Comparison of ENCODE assay signal across 7 mouse cellular contexts in the genomic region with DNA sequence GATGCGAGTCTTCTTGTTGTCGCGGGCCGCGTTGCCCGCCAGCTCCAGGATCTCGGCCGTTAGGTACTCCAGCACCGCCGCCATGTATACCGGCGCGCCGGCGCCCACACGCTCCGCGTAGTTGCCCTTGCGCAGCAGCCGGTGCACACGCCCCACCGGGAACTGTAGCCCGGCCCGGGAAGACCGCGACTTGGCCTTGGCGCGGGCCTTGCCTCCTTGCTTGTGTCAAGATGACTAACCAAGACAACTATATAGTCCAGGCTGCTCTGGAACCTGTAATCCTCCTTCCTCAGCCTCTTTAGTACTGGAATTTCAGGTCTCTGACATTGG. TPM values are rescaled to one million over a fixed set of nuclear protein-coding genes. Genes with fewer than 3 reads are reported as not detected.
A peak's percentile ranks its signal among the peaks of the same experiment; 100 is the strongest.
DNase-seq lines count a peak whose midpoint lies in the region; ATAC-seq and TF ChIP-seq lines count a peak whose summit lies in the region.
"Not testable (repeated sequence)": the region's sequence is repeated elsewhere in the genome, so short reads cannot be mapped to it uniquely, and the experiment has no call there.

No protein-coding gene starts in this region.

- H3K27me3 ChIP-seq in embryonic facial prominence, embryonic 15.5 days; kidney, adult 2 months (replicated peaks; ENCODE audit: control insufficient read depth, insufficient read depth, low read length); limb, embryonic 11.5 days (ENCODE audit: control insufficient read depth, insufficient read depth, low read length); midbrain, embryonic 11.5 days (ENCODE audit: control insufficient read depth, insufficient read depth, low read length): not testable (repeated sequence)

- ATAC-seq in embryonic facial prominence, embryonic 15.5 days (ENCODE audit: insufficient number of reproducible peaks, low FRiP score, low TSS enrichment, low read depth); limb, embryonic 11.5 days (ENCODE audit: insufficient number of reproducible peaks, low FRiP score, low TSS enrichment, low read depth): not testable (repeated sequence)
- ATAC-seq in midbrain, embryonic 11.5 days (ENCODE audit: low FRiP score): peak; percentile 62; the same call in 1 of the 2 replicates

- not testable (repeated sequence) for H3K9me3 ChIP-seq in embryonic facial prominence, embryonic 15.5 days (replicated peaks); limb, embryonic 11.5 days (ENCODE audit: control insufficient read depth, low read length); midbrain, embryonic 11.5 days (ENCODE audit: control insufficient read depth, low read length)

- not testable (repeated sequence) for H3K27ac ChIP-seq in embryonic facial prominence, embryonic 15.5 days (replicated peaks); kidney, adult 2 months (ENCODE audit: insufficient read depth, low read depth, low read length); limb, embryonic 11.5 days (replicated peaks; ENCODE audit: low read depth, low read length); midbrain, embryonic 11.5 days (ENCODE audit: low read depth, low read length)

- 6% methylated on average over 28 of the region's 28 CpGs for WGBS in embryonic facial prominence, embryonic 15.5 days
- 6% methylated on average over 28 of the region's 28 CpGs for WGBS in kidney, adult 2 months
- WGBS in limb, embryonic 11.5 days: 8% methylated on average over 17 of the region's 28 CpGs
- 2% methylated on average over 28 of the region's 28 CpGs for WGBS in midbrain, embryonic 11.5 days

- not testable (repeated sequence) for H3K36me3 ChIP-seq in embryonic facial prominence, embryonic 15.5 days; kidney, adult 2 months (ENCODE audit: control insufficient read depth, insufficient read depth, low read length); limb, embryonic 11.5 days (ENCODE audit: control insufficient read depth, insufficient read depth, low read length); midbrain, embryonic 11.5 days (ENCODE audit: control insufficient read depth, insufficient read depth, low read length)

- H3K4me1 ChIP-seq in embryonic facial prominence, embryonic 15.5 days; kidney, adult 2 months (ENCODE audit: control insufficient read depth, insufficient read depth, low read length); limb, embryonic 11.5 days (ENCODE audit: control insufficient read depth, insufficient read depth, low read length); midbrain, embryonic 11.5 days (ENCODE audit: control insufficient read depth, insufficient read depth, low read length): not testable (repeated sequence)

- not testable (repeated sequence) for TF ChIP-seq CTCF in kidney, adult 2 months (conservative IDR thresholded peaks at IDR 0.05; ENCODE audit: insufficient read depth, insufficient read length, low read depth, low read length)

- H3K4me3 ChIP-seq in embryonic facial prominence, embryonic 15.5 days (replicated peaks): peak overlapping the region; percentile 32
- H3K4me3 ChIP-seq in kidney, adult 2 months (ENCODE audit: insufficient read depth, low read depth, low read length): peak overlapping the region; percentile 19; the same call in 1 of the 2 replicates
- 0 out of 2 replicates have a peak overlapping the region, but pooled peaks have one; percentile 8 for H3K4me3 ChIP-seq in limb, embryonic 11.5 days (ENCODE audit: low read depth, low read length)
- peak overlapping the region; percentile 16; the same call in 1 of the 2 replicates for H3K4me3 ChIP-seq in midbrain, embryonic 11.5 days (ENCODE audit: low read depth, low read length)

- H3K9ac ChIP-seq in embryonic facial prominence, embryonic 15.5 days: not testable (repeated sequence)
- peak overlapping the region; percentile 47; the same call in 1 of the 2 replicates for H3K9ac ChIP-seq in limb, embryonic 11.5 days (ENCODE audit: low read length)
- peak overlapping the region; percentile 33 for H3K9ac ChIP-seq in midbrain, embryonic 11.5 days (ENCODE audit: low read length)

- TF ChIP-seq POLR2A in kidney, adult 2 months (IDR thresholded peaks at IDR 0.05; ENCODE audit: low read depth, low read length): not testable (repeated sequence)

- peak; percentile 12 to 23 for DNase-seq in adrenal gland, postnatal 4 days (ENCODE audit: low spot score in 2 of 2)
- DNase-seq in heart, adult 9 months (ENCODE audit: low spot score in 2 of 2): peak; percentile 44 to 51
- DNase-seq in kidney, adult 2 months: peak; percentile 33
- DNase-seq in limb, embryonic 11.5 days (ENCODE audit: low spot score): peak; percentile 33
- peak; percentile 88 for DNase-seq in midbrain, embryonic 11.5 days (ENCODE audit: low spot score, missing footprints)
- DNase-seq in right cerebral cortex, postnatal 4 days: peak; percentile 41

- peak overlapping the region; percentile 55 for H3K4me2 ChIP-seq in embryonic facial prominence, embryonic 15.5 days (replicated peaks)
- H3K4me2 ChIP-seq in limb, embryonic 11.5 days (ENCODE audit: low read depth, severe bottlenecking): peak overlapping the region; percentile 39; the same call in 1 of the 2 replicates
- H3K4me2 ChIP-seq in midbrain, embryonic 11.5 days: peak overlapping the region; percentile 41

RNA-seq across cellular contexts. Expression of a gene that starts 32.0 kb away (rescaled TPM):
- 1 to 10 TPM; 1.2 to 1.4 TPM for total RNA-seq in adrenal gland, postnatal 4 days (2021)
- polyA plus RNA-seq in embryonic facial prominence, embryonic 15.5 days (2015; fragmentation: Nextera tagmentation; extraction: Ambion mirVana): 3.1 and 4.4 TPM in 2 replicates
- 0.53 and 0.69 TPM in 2 replicates for polyA plus RNA-seq in kidney, adult 2 months (2012; rRNA removed)
- polyA plus RNA-seq in limb, embryonic 11.5 days (2014; fragmentation: Nextera tagmentation; extraction: Ambion mirVana): 3.9 and 4.4 TPM in 2 replicates
- 0.29 and 0.51 TPM in 2 replicates for polyA plus RNA-seq in midbrain, embryonic 11.5 days (2014; fragmentation: Nextera tagmentation; extraction: Ambion mirVana)

Comparison
In these comparisons a context has a peak if more than half of its experiments do, and no peak if none do; other contexts are left out.
1. DNase-seq: peak in every context shown above with its lines; median percentile 88 in midbrain, embryonic 11.5 days; 48 in heart, adult 9 months; 41 in right cerebral cortex, postnatal 4 days; 33 in kidney, adult 2 months; 33 in limb, embryonic 11.5 days; 18 in adrenal gland, postnatal 4 days.